Mouse (Mus musculus) kidney, postnatal 0 days (tissue): ENCODE measurements around the gene Myh10. TPM values are rescaled to one million over a fixed set of nuclear protein-coding genes. Genes with fewer than 3 reads are reported as not detected.

Experiments used
- ATAC-seq: fragments of 200-750 bp; cut with Nextera tagmentation; replicated peaks from 2 replicates; pipeline ENCODE4 v1.8.0; 2017; ENCODE audit warnings: low read depth, moderate number of reproducible peaks, moderate TSS enrichment, moderate library complexity; ENCODE audit not compliant: low FRiP score
- DNase-seq: peaks from one replicate; pipeline ENCODE4 v3.0.0-alpha.2; 2016; ENCODE audit warnings: low spot score
- H3K27ac ChIP-seq: fragments of 300-500 bp; sonication (generic); 2 replicates; pipeline ENCODE4 v1.5.1; 2014; ENCODE audit warnings: mild to moderate bottlenecking
- H3K27me3 ChIP-seq: fragments of 300-500 bp; sonication (generic); 2 replicates; pipeline ENCODE4 v1.6.1; 2014; ENCODE audit warnings: low read length, mixed read lengths; ENCODE audit not compliant: insufficient read depth
- H3K36me3 ChIP-seq: fragments of 300-500 bp; sonication (generic); 2 replicates; pipeline ENCODE4 v1.6.1; 2014; ENCODE audit warnings: low read length, mixed read lengths; ENCODE audit not compliant: insufficient read depth
- H3K4me1 ChIP-seq: fragments of 300-500 bp; sonication (generic); replicated peaks from 2 replicates; pipeline ENCODE4 v1.6.1; 2014; ENCODE audit warnings: antibody characterized with exemption, low read length, mixed read lengths; ENCODE audit not compliant: insufficient read depth
- H3K4me2 ChIP-seq: fragments of 300-500 bp; sonication (generic); 2 replicates; pipeline ENCODE4 v1.6.1; 2014; ENCODE audit warnings: mild to moderate bottlenecking, low read length, moderate library complexity, mixed read lengths
- H3K4me3 ChIP-seq: fragments of 300-500 bp; sonication (generic); replicated peaks from 2 replicates; pipeline ENCODE4 v1.5.1; 2014; ENCODE audit warnings: low read depth, low read length
- H3K9ac ChIP-seq: fragments of 300-500 bp; sonication (generic); 2 replicates; pipeline ENCODE4 v1.6.1; 2014; ENCODE audit warnings: low read depth, low read length
- H3K9me3 ChIP-seq: fragments of 300-500 bp; sonication (generic); replicated peaks from 2 replicates; pipeline ENCODE4 v1.6.1; 2016; ENCODE audit warnings: low read length, inconsistent platforms, mixed read lengths
- CTCF ChIP-seq: IDR thresholded peaks from 2 replicates; pipeline ENCODE4 v1.5.1; 2016; ENCODE audit warnings: antibody characterized with exemption, low read depth, mild to moderate bottlenecking, moderate library complexity
- WGBS: fragments of 180-500 bp; shearing (Covaris S2); extraction: QIAGEN DNeasy Blood & Tissue Kit; methylation state at CpG from one replicate; pipeline ENCODE4 v1.1.7; 2014; 5-methylcytosine and 5-hydroxymethylcytosine counted together
- polyA plus RNA-seq: library from polyadenylated mRNA; unstranded; fragments of >200 nt; fragmentation: Nextera tagmentation; extraction: Ambion mirVana; gene quantifications from 2 replicates; pipeline ENCODE4 v1.2.1, GENCODE M21; 2015

The Myh10 gene
- polyA plus RNA-seq, 1 experiment from 2014 or later = 83.8 TPM

DNA sequence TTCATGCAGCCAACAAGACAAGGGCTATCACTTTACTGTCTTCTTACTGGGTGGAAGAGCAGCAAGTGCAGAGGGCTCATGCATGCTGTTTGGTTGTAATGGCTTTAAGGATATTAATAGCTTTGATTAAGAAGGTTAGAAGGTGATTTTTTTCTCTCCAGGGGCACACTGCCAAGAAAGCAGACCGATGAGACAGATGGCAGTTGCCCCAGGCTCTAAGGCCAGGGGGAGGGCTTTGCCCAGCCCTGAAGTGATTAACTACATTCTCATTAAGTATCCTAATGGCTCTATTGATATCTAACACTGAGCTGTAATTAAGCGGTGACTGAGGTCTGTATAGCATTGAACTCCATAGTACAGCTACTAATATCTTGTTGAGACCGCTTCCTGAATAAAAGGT lies 73.3 kb downstream of the Myh10 start:
- ATAC-seq (no peak), DNase-seq (no peak)
- Histone ChIP-seq H3K4me3 (no peak overlapping the region), H3K4me2 (no peak overlapping the region), H3K27ac (no peak overlapping the region), H3K4me1 (no peaks in the 10 kb centered on the region), H3K27me3 (no peaks in the 10 kb centered on the region), H3K9ac (no peak overlapping the region), H3K9me3 (no peaks in the 10 kb centered on the region), H3K36me3 (peaks cover 58% of the 10 kb centered on the region)
- WGBS = 58% methylated on average over 3 of the region's 3 CpGs
- no peak for TF ChIP-seq CTCF

DNA sequence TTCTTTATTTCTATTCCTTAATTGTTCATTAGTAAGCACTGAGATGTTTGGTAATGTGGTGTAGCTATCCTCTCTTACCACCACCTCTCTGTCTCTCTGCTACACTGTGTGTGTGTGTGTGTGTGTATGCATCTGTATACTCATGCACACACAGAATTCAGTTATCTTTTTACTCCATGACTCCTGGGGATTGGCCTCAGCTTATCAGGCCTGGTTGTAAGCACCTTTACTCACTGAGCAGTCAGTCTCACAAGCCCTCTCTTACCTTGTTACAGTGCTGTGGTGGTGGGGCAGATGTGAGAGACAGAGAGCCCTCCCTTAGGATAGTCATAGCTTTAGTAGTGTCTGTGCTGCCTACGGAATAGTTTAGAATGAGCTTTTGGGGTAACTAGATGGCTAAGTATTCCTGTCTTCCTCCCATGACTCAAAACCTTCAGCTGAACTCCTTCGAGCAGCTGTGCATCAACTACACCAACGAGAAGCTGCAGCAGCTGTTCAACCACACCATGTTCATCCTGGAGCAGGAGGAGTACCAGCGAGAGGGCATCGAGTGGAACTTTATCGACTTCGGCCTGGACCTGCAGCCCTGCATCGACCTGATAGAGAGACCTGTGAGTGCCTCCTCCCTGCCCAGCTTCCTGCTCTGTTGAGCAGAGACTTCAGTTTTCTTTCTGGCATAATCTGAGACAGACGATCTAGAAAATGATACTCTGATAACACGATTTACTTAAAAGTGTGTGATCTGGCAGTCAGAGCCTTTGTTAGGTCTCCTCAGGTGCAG lies 76.6 kb downstream of the Myh10 start:
- no peak overlapping the region for H3K27ac ChIP-seq
- no peak overlapping the region for H3K4me2 ChIP-seq
- H3K9me3 ChIP-seq = no peaks in the 10 kb centered on the region
- DNase-seq (no peak), ATAC-seq (no peak)
- no peak overlapping the region for H3K9ac ChIP-seq
- no peaks in the 10 kb centered on the region for H3K4me1 ChIP-seq
- WGBS = 90% methylated on average over 10 of the region's 10 CpGs
- no peak for TF ChIP-seq CTCF
- H3K36me3 ChIP-seq = peaks cover 73% of the 10 kb centered on the region
- no peak overlapping the region for H3K4me3 ChIP-seq
- H3K27me3 ChIP-seq = no peaks in the 10 kb centered on the region

DNA sequence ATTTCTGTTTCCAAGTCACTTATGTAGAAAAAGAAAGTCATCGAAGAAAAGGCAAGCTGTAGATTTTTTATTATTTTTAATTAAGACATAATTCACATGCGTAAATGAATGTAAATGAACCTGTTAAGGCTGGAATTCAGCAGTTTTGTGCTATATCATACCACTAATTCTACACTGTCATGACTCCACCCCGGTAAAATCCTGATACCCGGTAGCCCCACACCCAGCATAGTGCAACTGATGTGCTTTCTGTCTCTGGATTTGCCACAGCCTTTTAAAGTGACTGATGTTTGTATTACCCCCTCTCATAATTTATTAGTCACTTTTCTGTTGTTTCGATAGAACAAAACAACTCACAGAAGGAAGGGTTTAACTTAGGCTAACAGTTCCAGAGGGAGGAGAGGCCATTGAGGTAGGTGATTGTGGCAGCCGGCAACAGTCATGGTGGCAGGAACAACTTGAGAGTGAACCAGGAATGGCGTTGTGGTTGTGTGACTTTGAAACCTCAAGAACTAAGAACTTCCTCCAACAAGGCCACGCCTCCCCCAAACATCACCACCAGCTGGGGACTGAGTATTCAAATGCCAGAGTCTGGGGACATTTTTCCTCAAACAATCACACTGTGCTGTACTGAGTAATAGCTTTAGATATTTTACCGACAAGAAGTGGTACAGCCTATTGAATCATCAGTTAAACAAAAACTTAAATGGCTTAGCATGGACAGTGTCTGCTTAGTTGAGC lies 78.6 kb downstream of the Myh10 start:
- H3K27me3 ChIP-seq = no peaks in the 10 kb centered on the region
- no peak overlapping the region for H3K4me3 ChIP-seq
- no peak for DNase-seq
- no peaks in the 10 kb centered on the region for H3K9me3 ChIP-seq
- 84% methylated on average over 9 of the region's 9 CpGs for WGBS
- no peak for TF ChIP-seq CTCF
- no peak for ATAC-seq
- H3K4me1 ChIP-seq = no peaks in the 10 kb centered on the region
- no peak overlapping the region for H3K4me2 ChIP-seq
- peaks cover 69% of the 10 kb centered on the region for H3K36me3 ChIP-seq
- no peak overlapping the region for H3K27ac ChIP-seq
- no peak overlapping the region for H3K9ac ChIP-seq

DNA sequence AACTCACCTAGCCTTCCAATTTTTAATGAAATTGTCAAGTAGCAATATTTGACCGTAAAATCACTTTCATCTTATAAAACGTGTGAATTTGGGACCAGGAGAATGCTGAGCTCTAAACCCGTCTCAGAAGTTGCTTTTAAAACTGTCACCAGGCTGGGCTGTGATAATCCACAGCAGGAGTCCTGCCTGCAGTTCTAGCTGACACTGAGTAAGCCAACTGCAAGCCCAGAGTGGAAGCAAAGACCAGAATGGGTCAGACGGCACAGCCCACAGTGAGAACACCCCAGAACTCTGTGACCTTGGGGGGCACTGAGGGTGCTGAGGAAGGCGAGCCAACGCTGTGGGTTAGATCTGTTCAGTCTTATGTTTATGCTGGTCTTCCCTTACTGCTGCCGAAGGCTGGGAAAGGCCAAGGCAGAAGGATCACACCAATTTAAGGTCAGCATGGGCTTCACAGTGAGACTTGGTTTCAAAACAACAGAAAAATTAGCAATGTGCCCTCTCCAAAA lies 84.8 kb downstream of the Myh10 start:
- WGBS = 83% methylated on average over 7 of the region's 7 CpGs
- H3K27ac ChIP-seq = no peak overlapping the region

DNA sequence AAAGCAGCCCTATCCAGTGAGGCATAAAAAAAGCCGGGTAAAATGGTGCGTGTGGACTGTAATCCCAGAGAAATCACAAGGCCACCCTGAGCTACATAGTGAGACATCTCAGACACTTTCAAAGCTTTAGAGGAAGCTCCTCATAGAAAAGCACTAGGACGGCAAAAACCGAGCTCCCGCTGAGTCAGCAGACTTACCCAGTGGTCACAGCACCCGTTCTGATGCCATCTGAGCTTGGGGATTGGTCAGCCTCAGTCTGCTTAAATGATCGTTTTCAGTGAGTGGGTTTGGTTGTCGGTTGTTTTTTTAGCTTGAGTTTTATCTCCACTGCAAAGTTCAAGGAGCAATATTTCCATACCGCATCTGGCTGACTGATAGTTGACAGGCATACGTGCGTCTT lies 86.6 kb downstream of the Myh10 start:
- ATAC-seq (no peak), DNase-seq (no peak)
- no peak for TF ChIP-seq CTCF
- Histone ChIP-seq H3K4me3 (no peak overlapping the region), H3K27me3 (no peaks in the 10 kb centered on the region), H3K27ac (no peak overlapping the region), H3K4me2 (no peak overlapping the region), H3K36me3 (peaks cover 48% of the 10 kb centered on the region), H3K4me1 (no peaks in the 10 kb centered on the region), H3K9ac (no peak overlapping the region), H3K9me3 (no peaks in the 10 kb centered on the region)
- 73% methylated on average over 11 of the region's 11 CpGs for WGBS

More for the DNA sequence above, 84.8 kb downstream of the Myh10 start:
- no peaks in the 10 kb centered on the region for H3K9me3 ChIP-seq
- H3K27me3 ChIP-seq = no peaks in the 10 kb centered on the region
- TF ChIP-seq CTCF = no peak
- no peak overlapping the region for H3K4me3 ChIP-seq
- no peaks in the 10 kb centered on the region for H3K4me1 ChIP-seq
- ATAC-seq (no peak), DNase-seq (no peak)
- H3K36me3 ChIP-seq = peaks cover 46% of the 10 kb centered on the region
- no peak overlapping the region for H3K9ac ChIP-seq
- no peak overlapping the region for H3K4me2 ChIP-seq

DNA sequence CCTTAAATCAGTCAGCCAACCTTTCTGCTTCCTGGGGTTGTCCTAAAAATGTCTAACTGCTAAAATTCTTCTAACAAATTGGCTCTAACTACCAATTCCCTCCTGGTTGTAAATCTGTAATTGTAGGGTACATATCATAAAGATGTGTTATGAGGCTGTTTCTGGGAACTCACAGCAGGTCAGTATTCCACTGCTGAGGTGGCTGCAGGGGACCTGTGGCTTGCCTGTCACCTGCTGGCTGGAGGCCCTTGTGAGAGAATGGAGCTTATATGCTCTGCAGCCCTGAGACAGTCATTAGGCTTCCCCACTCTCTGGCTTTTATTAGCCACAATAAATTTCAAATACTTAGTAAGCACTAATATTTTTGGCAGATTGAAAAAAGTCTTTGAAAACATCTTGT lies 87.5 kb downstream of the Myh10 start:
- no peak overlapping the region for H3K4me2 ChIP-seq
- DNase-seq (no peak), ATAC-seq (no peak)
- no peaks in the 10 kb centered on the region for H3K9me3 ChIP-seq
- peaks cover 47% of the 10 kb centered on the region for H3K36me3 ChIP-seq
- TF ChIP-seq CTCF = no peak
- H3K4me1 ChIP-seq = no peaks in the 10 kb centered on the region
- H3K27me3 ChIP-seq = no peaks in the 10 kb centered on the region
- no peak overlapping the region for H3K9ac ChIP-seq
- H3K4me3 ChIP-seq = no peak overlapping the region
- H3K27ac ChIP-seq = no peak overlapping the region
